ENCODE assay signal across 8 mouse cellular contexts in genomic region chr4:24850401-24851325, GRCm38 (mm10). TPM values are rescaled to one million over a fixed set of nuclear protein-coding genes. Genes with fewer than 3 reads are reported as not detected.
DNase-seq lines count a peak whose midpoint lies in the region; ATAC-seq and TF ChIP-seq lines count a peak whose summit lies in the region.

Gene Klhl32, minus strand, starts transcription at chr4:24851124.

- no peak for TF ChIP-seq EP300 in heart, postnatal 0 days (IDR thresholded peaks at IDR 0.05; ENCODE audit: low read depth)
- no peak for TF ChIP-seq EP300 in liver, postnatal 0 days (IDR thresholded peaks at IDR 0.05; ENCODE audit: low read depth)

- peaks cover 28% of the 10 kb centered on the region for H3K4me1 ChIP-seq in forebrain, embryonic 13.5 days
- no peaks in the 10 kb centered on the region for H3K4me1 ChIP-seq in heart, postnatal 0 days (ENCODE audit: control insufficient read depth, insufficient read depth)
- H3K4me1 ChIP-seq in liver, postnatal 0 days (ENCODE audit: insufficient read depth) = no peaks in the 10 kb centered on the region

- H3K9me3 ChIP-seq in forebrain, embryonic 13.5 days (replicated peaks) = no peaks in the 10 kb centered on the region
- no peaks in the 10 kb centered on the region for H3K9me3 ChIP-seq in heart, postnatal 0 days (replicated peaks; ENCODE audit: control insufficient read depth, low read length)
- no peaks in the 10 kb centered on the region for H3K9me3 ChIP-seq in liver, postnatal 0 days (ENCODE audit: low read length)

- TF ChIP-seq CTCF in heart, postnatal 0 days (IDR thresholded peaks at IDR 0.05; ENCODE audit: low read depth) = no peak
- no peak for TF ChIP-seq CTCF in liver, postnatal 0 days (IDR thresholded peaks at IDR 0.05; ENCODE audit: low read depth)

- peak within 1 kb of the TSS; percentile 76 for H3K9ac ChIP-seq in forebrain, embryonic 13.5 days
- H3K9ac ChIP-seq in heart, postnatal 0 days (replicated peaks; ENCODE audit: low read depth, low read length) = peak within 1 kb of the TSS; percentile 68
- peak within 1 kb of the TSS; percentile 44 for H3K9ac ChIP-seq in liver, postnatal 0 days (replicated peaks)

- DNase-seq in A20 (ENCODE audit: low read depth, low spot score) = peak; percentile 89
- peak; percentile 71 for DNase-seq in brain, embryonic 18.5 days (ENCODE audit: low read depth, low spot score)
- peak; percentile 60 for DNase-seq in heart, postnatal 0 days (ENCODE audit: low spot score)
- peak; percentile 84 to 90 for DNase-seq in kidney, postnatal 4 days
- peak; percentile 59 for DNase-seq in liver, postnatal 0 days
- peak; percentile 64 for DNase-seq in ovary, postnatal 14 days (ENCODE audit: low spot score)
- peak; percentile 75 for DNase-seq in thymus, postnatal 14 days

- H3K4me3 ChIP-seq in forebrain, embryonic 13.5 days = peak within 1 kb of the TSS; percentile 75
- H3K4me3 ChIP-seq in heart, postnatal 0 days (ENCODE audit: low read depth, low read length) = peak within 1 kb of the TSS; percentile 83
- peak within 1 kb of the TSS; percentile 63 for H3K4me3 ChIP-seq in liver, postnatal 0 days (ENCODE audit: low read depth, low read length)

- H3K27me3 ChIP-seq in forebrain, embryonic 13.5 days = no peaks in the 10 kb centered on the region
- H3K27me3 ChIP-seq in heart, postnatal 0 days (ENCODE audit: control insufficient read depth, insufficient read depth, low read length) = no peaks in the 10 kb centered on the region
- peaks cover 6% of the 10 kb centered on the region for H3K27me3 ChIP-seq in liver, postnatal 0 days (ENCODE audit: insufficient read depth, low read length)

- ATAC-seq in forebrain, embryonic 13.5 days = peak; percentile 96
- peak; percentile 88 for ATAC-seq in heart, postnatal 0 days (ENCODE audit: insufficient read depth, low read depth)
- ATAC-seq in liver, postnatal 0 days = peak; percentile 67

- no peaks in the 10 kb centered on the region for H3K36me3 ChIP-seq in forebrain, embryonic 13.5 days (ENCODE audit: poor library complexity, severe bottlenecking)
- H3K36me3 ChIP-seq in heart, postnatal 0 days (replicated peaks; ENCODE audit: control insufficient read depth, insufficient read depth, low read length) = no peaks in the 10 kb centered on the region
- no peaks in the 10 kb centered on the region for H3K36me3 ChIP-seq in liver, postnatal 0 days (replicated peaks; ENCODE audit: insufficient read depth, low read length)

- H3K27ac ChIP-seq in forebrain, embryonic 13.5 days = peak within 1 kb of the TSS; percentile 94
- peak within 1 kb of the TSS; percentile 71 for H3K27ac ChIP-seq in heart, postnatal 0 days (ENCODE audit: low read depth)
- H3K27ac ChIP-seq in liver, postnatal 0 days (ENCODE audit: low read depth) = no peak within 1 kb of the TSS

- WGBS in forebrain, embryonic 13.5 days = under 1% methylated on average over 57 of the region's 63 CpGs
- 1% methylated on average over 62 of the region's 63 CpGs for whole genome bisulfite sequencing in heart, postnatal 0 days
- under 1% methylated on average over 55 of the region's 63 CpGs for WGBS in liver, postnatal 0 days (ENCODE audit: insufficient replicate concordance)

- H3K4me2 ChIP-seq in forebrain, embryonic 13.5 days = peak within 1 kb of the TSS; percentile 75
- H3K4me2 ChIP-seq in heart, postnatal 0 days (ENCODE audit: low read depth, low read length) = peak within 1 kb of the TSS; percentile 90
- peak within 1 kb of the TSS; percentile 85 for H3K4me2 ChIP-seq in liver, postnatal 0 days (ENCODE audit: low read depth, low read length)

RNA-seq across cellular contexts. Expression of gene Klhl32, which starts in this region (rescaled TPM):
- 12.3 and 16.7 TPM in 2 replicates for polyA plus RNA-seq in forebrain, embryonic 13.5 days (2015; fragmentation: Nextera tagmentation; extraction: Ambion mirVana)
- 8.5 and 12.3 TPM in 2 replicates for total RNA-seq in heart, postnatal 0 days (2014; rRNA removed; ENCODE audit: low replicate concordance)
- 5.7 and 6.2 TPM in 2 replicates for polyA plus RNA-seq in heart, postnatal 0 days (2015; fragmentation: Nextera tagmentation; extraction: Ambion mirVana)
- polyA plus RNA-seq in liver, postnatal 0 days (2015; fragmentation: Nextera tagmentation; extraction: Ambion mirVana) = 0.18 and 0.21 TPM in 2 replicates

Comparison
In these comparisons a context has a peak if more than half of its experiments do, and no peak if none do; other contexts are left out.
1. Peak in DNase-seq, ATAC-seq, H3K4me3 ChIP-seq, H3K9ac ChIP-seq and H3K4me2 ChIP-seq in liver, postnatal 0 days; RNA of the gene not detected or under 1 TPM.